ENCODE assay signal across 9 mouse cellular contexts in genomic region chr4:133045771-133046474, GRCm38 (mm10). TPM values are rescaled to one million over a fixed set of nuclear protein-coding genes. Genes with fewer than 3 reads are reported as not detected.
A peak's percentile ranks its signal among the peaks of the same experiment; 100 is the strongest.
DNase-seq lines count a peak whose midpoint lies in the region; ATAC-seq and TF ChIP-seq lines count a peak whose summit lies in the region.
"Had no signal": no experiment of that assay in that cellular context is flagged by ENCODE, and none has a peak within 500 bp of the region (broad histone marks: within the 10 kb centered on the region; RNA-seq: fewer than 3 reads in every experiment).

No protein-coding gene starts in this region.

- H3K4me1 ChIP-seq in forebrain, embryonic 14.5 days (ENCODE audit: control insufficient read depth, insufficient read depth, low read length), result peaks cover 88% of the 10 kb centered on the region
- H3K4me1 ChIP-seq in lung, embryonic 14.5 days (ENCODE audit: insufficient read depth), result peaks cover 81% of the 10 kb centered on the region
- H3K4me1 ChIP-seq in stomach, embryonic 15.5 days, result peaks cover 100% of the 10 kb centered on the region

- intact Hi-C loops in left cerebral cortex, adult 2 months (cut with DNase I), result loop anchor here (2.0 kb wide), 1 partner anchor 29 kb away; no protein-coding TSS in a partner anchor

- H3K9ac ChIP-seq in forebrain, embryonic 14.5 days (ENCODE audit: low read length), result peak overlapping the region; percentile 35; the same call in 1 of the 2 replicates
- H3K9ac ChIP-seq in lung, embryonic 14.5 days, result peak overlapping the region; percentile 14; the same call in 1 of the 2 replicates
- H3K9ac ChIP-seq in stomach, embryonic 15.5 days, result no peak overlapping the region

- peak overlapping the region; percentile 76 for H3K27ac ChIP-seq in left cerebral cortex, adult 2 months
- H3K27ac ChIP-seq in forebrain, embryonic 14.5 days (ENCODE audit: low read depth, low read length), result peak overlapping the region; percentile 87; the same call in 1 of the 2 replicates
- peak overlapping the region; percentile 86 for H3K27ac ChIP-seq in lung, embryonic 14.5 days (ENCODE audit: low read depth)
- H3K27ac ChIP-seq in stomach, embryonic 15.5 days, result peak overlapping the region; percentile 73

- H3K4me2 ChIP-seq in forebrain, embryonic 14.5 days (ENCODE audit: low read length), result no peak overlapping the region
- peak overlapping the region; percentile 34; the same call in 1 of the 2 replicates for H3K4me2 ChIP-seq in lung, embryonic 14.5 days
- 0 out of 2 replicates have a peak overlapping the region, but pooled peaks have one; percentile 24 for H3K4me2 ChIP-seq in stomach, embryonic 15.5 days

- no peak for ATAC-seq in forebrain, embryonic 14.5 days
- 0 out of 2 replicates have a peak, but pooled peaks have one; percentile 19 for ATAC-seq in lung, embryonic 14.5 days (ENCODE audit: insufficient read depth)
- no peak for ATAC-seq in stomach, embryonic 15.5 days (ENCODE audit: insufficient read depth, low FRiP score, low read depth)

- no peak for TF ChIP-seq CTCF in left cerebral cortex, adult 2 months (IDR thresholded peaks at IDR 0.05)
- TF ChIP-seq CTCF in lung, embryonic 14.5 days (IDR thresholded peaks at IDR 0.05; ENCODE audit: low read depth), result no peak

- H3K36me3 ChIP-seq in forebrain, embryonic 14.5 days (ENCODE audit: control insufficient read depth, insufficient read depth, low read length), result no peaks in the 10 kb centered on the region
- H3K36me3 ChIP-seq in lung, embryonic 14.5 days (ENCODE audit: insufficient read depth), result peaks cover 2% of the 10 kb centered on the region; the same call in 1 of the 2 replicates
- H3K36me3 ChIP-seq in stomach, embryonic 15.5 days, result no peaks in the 10 kb centered on the region

- 30% methylated on average over 11 of the region's 11 CpGs for WGBS in forebrain, embryonic 14.5 days
- WGBS in lung, embryonic 14.5 days, result 31% methylated on average over 11 of the region's 11 CpGs
- WGBS in stomach, embryonic 15.5 days, result 44% methylated on average over 11 of the region's 11 CpGs

- H3K4me3 ChIP-seq in left cerebral cortex, adult 2 months, result no peak overlapping the region
- no peak overlapping the region for H3K4me3 ChIP-seq in forebrain, embryonic 14.5 days (ENCODE audit: low read depth, low read length)
- no peak overlapping the region for H3K4me3 ChIP-seq in lung, embryonic 14.5 days (ENCODE audit: low read depth, low read length)
- no peak overlapping the region for H3K4me3 ChIP-seq in stomach, embryonic 15.5 days (replicated peaks)
- H3K4me3 ChIP-seq: erythroblast, embryonic 14.5 days had no signal

- DNase-seq in left cerebral cortex, adult 2 months (ENCODE audit: extremely low spot score in 1 of 2, low spot score in 2 of 2), result no peak
- DNase-seq in left cerebral cortex, adult 18-20 months (ENCODE audit: low spot score in 2 of 2), result no peak
- DNase-seq in forebrain, embryonic 14.5 days (ENCODE audit: low spot score), result no peak
- DNase-seq in lung, embryonic 14.5 days, result peak; percentile 70
- DNase-seq in gastrocnemius, adult 8-10 months (ENCODE audit: low spot score in 2 of 2), result no peak
- no peak for DNase-seq in urinary bladder, postnatal 25 days (ENCODE audit: low spot score)
- DNase-seq: right cerebral cortex, postnatal 14 days had no signal

- H3K9me3 ChIP-seq in forebrain, embryonic 14.5 days (replicated peaks; ENCODE audit: control insufficient read depth, low read length), result no peaks in the 10 kb centered on the region
- no peaks in the 10 kb centered on the region for H3K9me3 ChIP-seq in lung, embryonic 14.5 days (ENCODE audit: low read depth, low read length)
- no peaks in the 10 kb centered on the region for H3K9me3 ChIP-seq in stomach, embryonic 15.5 days

- no peaks in the 10 kb centered on the region for H3K27me3 ChIP-seq in forebrain, embryonic 14.5 days (replicated peaks; ENCODE audit: control insufficient read depth, insufficient read depth, low read length)
- no peaks in the 10 kb centered on the region for H3K27me3 ChIP-seq in lung, embryonic 14.5 days (ENCODE audit: insufficient read depth, low read length)
- H3K27me3 ChIP-seq in stomach, embryonic 15.5 days (replicated peaks), result no peaks in the 10 kb centered on the region

RNA-seq across cellular contexts. Expression of gene Ahdc1, which starts 34.9 kb away (rescaled TPM):
- 100 to 1,000 TPM; 108 to 132 TPM for total RNA-seq in left cerebral cortex, adult 2 months (2021)
- 100 to 1,000 TPM; 108 to 121 TPM for total RNA-seq in left cerebral cortex, adult 18-20 months (2021)
- polyA plus RNA-seq in forebrain, embryonic 14.5 days (2014; fragmentation: Nextera tagmentation; extraction: Ambion mirVana), result 8.6 and 12.2 TPM in 2 replicates
- polyA plus RNA-seq in lung, embryonic 14.5 days (2014; fragmentation: Nextera tagmentation; extraction: Ambion mirVana), result 10.2 and 10.5 TPM in 2 replicates
- polyA plus RNA-seq in stomach, embryonic 15.5 days (2015; fragmentation: Nextera tagmentation; extraction: Ambion mirVana), result 8.2 and 9.3 TPM in 2 replicates
- 10 to 100 TPM; 26.3 to 32.9 (median 28.9) TPM for total RNA-seq in gastrocnemius, adult 8-10 months (2022)
